Mouse (Mus musculus): Measurements from ENCODE around the gene Afap1l2. TPM values are rescaled to one million over a fixed set of nuclear protein-coding genes. Genes with fewer than 3 reads are reported as not detected.

Gene Afap1l2
- polyA plus RNA-seq, 1 experiment, result 7.6 TPM

GRCm38 (mm10) chr19:56919628-56920027 is 88.4 kb downstream of the Afap1l2 start:
- Histone ChIP-seq H3K4me3 (ENCODE audit: extremely low read depth, insufficient read depth, insufficient read length) (no peak overlapping the region), H3K36me3 (ENCODE audit: control insufficient read depth, insufficient read depth, low read length) (no peaks in the 10 kb centered on the region), H3K27ac (ENCODE audit: insufficient read depth, low read length) (no peak overlapping the region), H3K4me1 (ENCODE audit: control insufficient read depth, insufficient read depth, insufficient read length) (no peaks in the 10 kb centered on the region), H3K27me3 (ENCODE audit: control insufficient read depth, insufficient read depth, low read length) (no peaks in the 10 kb centered on the region)
- peak; percentile 19 to 55 for DNase-seq (ENCODE audit: low read depth in 1 of 2, low spot score in 2 of 2)
- WGBS, result 35% methylated on average over 7 of the region's 7 CpGs
- TF ChIP-seq CTCF (IDR thresholded peaks at IDR 0.05; ENCODE audit: extremely low read depth, insufficient read depth, insufficient read length, insufficient replicate concordance) (peak; percentile 78; the same call in 1 of the 2 replicates), POLR2A (IDR thresholded peaks at IDR 0.05; ENCODE audit: low read depth, low read length) (no peak)

- H3K4me1 ChIP-seq (ENCODE audit: control insufficient read depth, insufficient read depth, insufficient read length), result no peaks in the 10 kb centered on the region
- 79% methylated on average over 6 of the region's 6 CpGs for WGBS
- no peaks in the 10 kb centered on the region for H3K27me3 ChIP-seq (ENCODE audit: control insufficient read depth, insufficient read depth, low read length)
- no peaks in the 10 kb centered on the region for H3K36me3 ChIP-seq (ENCODE audit: control insufficient read depth, insufficient read depth, low read length)
- TF ChIP-seq POLR2A (IDR thresholded peaks at IDR 0.05; ENCODE audit: low read depth, low read length), result no peak
- no peak for TF ChIP-seq CTCF (IDR thresholded peaks at IDR 0.05; ENCODE audit: extremely low read depth, insufficient read depth, insufficient read length, insufficient replicate concordance)
- H3K27ac ChIP-seq (ENCODE audit: insufficient read depth, low read length), result no peak overlapping the region
- no peak overlapping the region for H3K4me3 ChIP-seq (ENCODE audit: extremely low read depth, insufficient read depth, insufficient read length)
- no peak for DNase-seq (ENCODE audit: low read depth in 1 of 2, low spot score in 2 of 2)
These were observed 92.9 kb downstream of the Afap1l2 start for GRCm38 (mm10) chr19:56915084-56915483.

GRCm38 (mm10) chr19:56914658-56915057 is 93.4 kb downstream of the Afap1l2 start:
- no peaks in the 10 kb centered on the region for H3K4me1 ChIP-seq (ENCODE audit: control insufficient read depth, insufficient read depth, insufficient read length)
- DNase-seq (ENCODE audit: low read depth in 1 of 2, low spot score in 2 of 2), result no peak
- no peaks in the 10 kb centered on the region for H3K27me3 ChIP-seq (ENCODE audit: control insufficient read depth, insufficient read depth, low read length)
- WGBS, result 84% methylated on average over 3 of the region's 3 CpGs
- no peak overlapping the region for H3K4me3 ChIP-seq (ENCODE audit: extremely low read depth, insufficient read depth, insufficient read length)
- no peaks in the 10 kb centered on the region for H3K36me3 ChIP-seq (ENCODE audit: control insufficient read depth, insufficient read depth, low read length)
- no peak overlapping the region for H3K27ac ChIP-seq (ENCODE audit: insufficient read depth, low read length)
- TF ChIP-seq CTCF (IDR thresholded peaks at IDR 0.05; ENCODE audit: extremely low read depth, insufficient read depth, insufficient read length, insufficient replicate concordance) (no peak), POLR2A (IDR thresholded peaks at IDR 0.05; ENCODE audit: low read depth, low read length) (no peak)

- Histone ChIP-seq H3K27ac (ENCODE audit: insufficient read depth, low read length) (no peak overlapping the region), H3K36me3 (ENCODE audit: control insufficient read depth, insufficient read depth, low read length) (no peaks in the 10 kb centered on the region), H3K4me1 (ENCODE audit: control insufficient read depth, insufficient read depth, insufficient read length) (no peaks in the 10 kb centered on the region), H3K27me3 (ENCODE audit: control insufficient read depth, insufficient read depth, low read length) (no peaks in the 10 kb centered on the region), H3K4me3 (ENCODE audit: extremely low read depth, insufficient read depth, insufficient read length) (no peak overlapping the region)
- 83% methylated on average over 4 of the region's 4 CpGs for WGBS
- no peak for DNase-seq (ENCODE audit: low read depth in 1 of 2, low spot score in 2 of 2)
- no peak for TF ChIP-seq CTCF (IDR thresholded peaks at IDR 0.05; ENCODE audit: extremely low read depth, insufficient read depth, insufficient read length, insufficient replicate concordance)
- no peak for TF ChIP-seq POLR2A (IDR thresholded peaks at IDR 0.05; ENCODE audit: low read depth, low read length)
These were observed 94.3 kb downstream of the Afap1l2 start for GRCm38 (mm10) chr19:56913761-56914160.

GRCm38 (mm10) chr19:56910561-56910960 is 97.5 kb downstream of the Afap1l2 start:
- no peak for TF ChIP-seq POLR2A (IDR thresholded peaks at IDR 0.05; ENCODE audit: low read depth, low read length)
- TF ChIP-seq CTCF (IDR thresholded peaks at IDR 0.05; ENCODE audit: extremely low read depth, insufficient read depth, insufficient read length, insufficient replicate concordance), result no peak
- Histone ChIP-seq H3K36me3 (ENCODE audit: control insufficient read depth, insufficient read depth, low read length) (no peaks in the 10 kb centered on the region), H3K4me1 (ENCODE audit: control insufficient read depth, insufficient read depth, insufficient read length) (no peaks in the 10 kb centered on the region), H3K4me3 (ENCODE audit: extremely low read depth, insufficient read depth, insufficient read length) (no peak overlapping the region), H3K27ac (ENCODE audit: insufficient read depth, low read length) (no peak overlapping the region), H3K27me3 (ENCODE audit: control insufficient read depth, insufficient read depth, low read length) (no peaks in the 10 kb centered on the region)
- no peak for DNase-seq (ENCODE audit: low read depth in 1 of 2, low spot score in 2 of 2)
- WGBS, result 77% methylated on average over 11 of the region's 11 CpGs

GRCm38 (mm10) chr19:56908472-56909270 is 99.4 kb downstream of the Afap1l2 start:
- no peak for DNase-seq (ENCODE audit: low read depth in 1 of 2, low spot score in 2 of 2)

GRCm38 (mm10) chr19:56907850-56908249 is 100.2 kb downstream of the Afap1l2 start:
- no peaks in the 10 kb centered on the region for H3K36me3 ChIP-seq (ENCODE audit: control insufficient read depth, insufficient read depth, low read length)
- H3K4me1 ChIP-seq (ENCODE audit: control insufficient read depth, insufficient read depth, insufficient read length), result no peaks in the 10 kb centered on the region
- no peak overlapping the region for H3K27ac ChIP-seq (ENCODE audit: insufficient read depth, low read length)
- WGBS, result 22% methylated on average over 3 of the region's 3 CpGs
- DNase-seq (ENCODE audit: low read depth in 1 of 2, low spot score in 2 of 2), result no peak
- H3K27me3 ChIP-seq (ENCODE audit: control insufficient read depth, insufficient read depth, low read length), result no peaks in the 10 kb centered on the region
- H3K4me3 ChIP-seq (ENCODE audit: extremely low read depth, insufficient read depth, insufficient read length), result no peak overlapping the region
- TF ChIP-seq POLR2A (IDR thresholded peaks at IDR 0.05; ENCODE audit: low read depth, low read length) (no peak), CTCF (IDR thresholded peaks at IDR 0.05; ENCODE audit: extremely low read depth, insufficient read depth, insufficient read length, insufficient replicate concordance) (no peak)

More at GRCm38 (mm10) chr19:56908472-56909270, 99.4 kb downstream of the Afap1l2 start:
- Histone ChIP-seq H3K27me3 (ENCODE audit: control insufficient read depth, insufficient read depth, low read length) (no peaks in the 10 kb centered on the region), H3K27ac (ENCODE audit: insufficient read depth, low read length) (no peak overlapping the region), H3K4me1 (ENCODE audit: control insufficient read depth, insufficient read depth, insufficient read length) (no peaks in the 10 kb centered on the region), H3K36me3 (ENCODE audit: control insufficient read depth, insufficient read depth, low read length) (no peaks in the 10 kb centered on the region), H3K4me3 (ENCODE audit: extremely low read depth, insufficient read depth, insufficient read length) (no peak overlapping the region)
- 66% methylated on average over 17 of the region's 17 CpGs for WGBS
- TF ChIP-seq POLR2A (IDR thresholded peaks at IDR 0.05; ENCODE audit: low read depth, low read length) (no peak), CTCF (IDR thresholded peaks at IDR 0.05; ENCODE audit: extremely low read depth, insufficient read depth, insufficient read length, insufficient replicate concordance) (peak; percentile 29; the same call in 1 of the 2 replicates)
